In genomic region chr12:55492184-55492898, GRCm38 (mm10) we compare ENCODE assay signal across 8 mouse cellular contexts. TPM values are rescaled to one million over a fixed set of nuclear protein-coding genes. Genes with fewer than 3 reads are reported as not detected.
DNase-seq lines count a peak whose midpoint lies in the region; ATAC-seq lines count a peak whose summit lies in the region.

Nfkbia (minus strand) TSS chr12:55492647.

- peak within 1 kb of the TSS; percentile 88 for H3K4me2 ChIP-seq in intestine, embryonic 16.5 days (ENCODE audit: low read depth, low read length)

- peak within 1 kb of the TSS; percentile 100 for H3K27ac ChIP-seq in intestine, embryonic 16.5 days (ENCODE audit: low read length)

- H3K4me3 ChIP-seq in intestine, embryonic 16.5 days (ENCODE audit: low read length), result peak within 1 kb of the TSS; percentile 87

- H3K27me3 ChIP-seq in intestine, embryonic 16.5 days (replicated peaks; ENCODE audit: control insufficient read depth, insufficient read depth, low read length), result no peaks in the 10 kb centered on the region

- DNase-seq in adrenal gland, postnatal 10 days, result peak; percentile 99
- peak; percentile 94 for DNase-seq in embryo, embryonic 9.5 days (ENCODE audit: extremely low spot score)
- peak; percentile 90 to 95 for DNase-seq in gastrocnemius, postnatal 4 days (ENCODE audit: low spot score in 2 of 2)
- DNase-seq in left cerebral cortex, postnatal 25 days (ENCODE audit: low spot score in 2 of 2), result peak; percentile 90 to 92
- DNase-seq in mesoderm, embryonic 11.5 days (ENCODE audit: low read depth, low spot score), result peak; percentile 91
- peak; percentile 91 for DNase-seq in right cerebral cortex, postnatal 25 days
- DNase-seq in urinary bladder, postnatal 36 days (ENCODE audit: low spot score in 2 of 2), result peak; percentile 93 to 97

- peak; percentile 89 for ATAC-seq in intestine, embryonic 16.5 days

- peak within 1 kb of the TSS; percentile 99 for H3K9ac ChIP-seq in intestine, embryonic 16.5 days (ENCODE audit: low read depth, low read length)

- intact Hi-C loops in left cerebral cortex, postnatal 25 days (cut with DNase I), result loop anchor here (1.0 kb wide), 2 partner anchors 46 to 94 kb away; no protein-coding TSS in a partner anchor

- peaks cover 26% of the 10 kb centered on the region for H3K4me1 ChIP-seq in intestine, embryonic 16.5 days (ENCODE audit: control insufficient read depth, insufficient read depth, low read length)

- WGBS in intestine, embryonic 16.5 days, result under 1% methylated on average over 50 of the region's 58 CpGs

- no peaks in the 10 kb centered on the region for H3K9me3 ChIP-seq in intestine, embryonic 16.5 days (ENCODE audit: control insufficient read depth, low read length)

- H3K36me3 ChIP-seq in intestine, embryonic 16.5 days (ENCODE audit: control insufficient read depth, insufficient read depth, low read length), result peaks cover 12% of the 10 kb centered on the region

RNA-seq across cellular contexts. Expression of gene Nfkbia, which starts in this region (rescaled TPM):
- 10 to 100 TPM; 83.4 to 91.1 TPM for total RNA-seq in adrenal gland, postnatal 10 days (2021)
- 10 to 100 TPM; 37.1 to 46.5 TPM for total RNA-seq in gastrocnemius, postnatal 4 days (2021)
- polyA plus RNA-seq in intestine, embryonic 16.5 days (2015; fragmentation: Nextera tagmentation; extraction: Ambion mirVana), result 75.5 and 83.8 TPM in 2 replicates
- 10 to 100 TPM; 28.5 to 31.7 TPM for total RNA-seq in left cerebral cortex, postnatal 25 days (2021)

Comparison
In these comparisons a context has a peak if more than half of its experiments do, and no peak if none do; other contexts are left out.
1. Peak in every context shown above with its lines: DNase-seq, ATAC-seq, H3K4me3 ChIP-seq and H3K27ac ChIP-seq.